Mouse (Mus musculus): ENCODE results near the gene Mb21d2.

Gene Mb21d2

DNA sequence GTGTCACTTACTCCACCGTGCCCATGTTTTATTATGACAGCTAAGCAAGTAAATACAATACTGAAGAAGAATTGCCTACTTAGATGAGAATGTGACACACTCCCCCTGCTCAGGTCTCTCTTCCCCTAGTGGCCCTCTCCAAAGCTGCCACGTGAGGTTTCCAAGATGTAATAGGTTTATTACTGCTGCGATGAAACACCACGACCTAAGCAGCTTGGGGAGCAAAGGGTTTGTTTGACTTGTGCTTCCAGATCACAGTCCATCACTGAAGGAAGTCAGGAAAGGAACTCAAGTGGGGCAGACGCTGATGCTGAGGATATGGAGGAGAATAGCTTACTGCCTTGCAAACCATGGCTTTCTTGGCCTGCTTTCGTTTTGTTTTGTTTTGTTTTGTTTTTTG lies 65.9 kb downstream of the Mb21d2 start:
- no peak for DNase-seq (ENCODE audit: low spot score)

DNA sequence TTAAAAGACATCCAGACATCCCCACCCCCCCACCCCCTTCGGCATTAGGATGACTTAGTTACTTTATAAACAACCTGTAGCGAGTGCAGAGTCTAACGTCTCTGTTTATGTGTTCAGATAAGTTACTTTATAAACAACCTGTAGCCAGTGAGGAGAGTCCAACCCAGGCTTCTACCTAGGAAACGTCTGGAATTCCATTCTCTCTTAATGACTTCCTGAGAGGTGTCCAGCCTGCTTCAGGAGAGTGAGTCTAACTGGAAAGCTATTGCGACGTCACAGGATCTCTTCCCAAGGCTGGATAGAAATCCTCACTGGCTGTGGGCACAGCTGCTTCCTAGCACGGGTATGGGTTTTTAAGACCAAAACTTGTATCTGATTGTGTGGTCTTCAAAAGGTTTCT lies 67.4 kb downstream of the Mb21d2 start:
- no peak for DNase-seq (ENCODE audit: low spot score)

DNA sequence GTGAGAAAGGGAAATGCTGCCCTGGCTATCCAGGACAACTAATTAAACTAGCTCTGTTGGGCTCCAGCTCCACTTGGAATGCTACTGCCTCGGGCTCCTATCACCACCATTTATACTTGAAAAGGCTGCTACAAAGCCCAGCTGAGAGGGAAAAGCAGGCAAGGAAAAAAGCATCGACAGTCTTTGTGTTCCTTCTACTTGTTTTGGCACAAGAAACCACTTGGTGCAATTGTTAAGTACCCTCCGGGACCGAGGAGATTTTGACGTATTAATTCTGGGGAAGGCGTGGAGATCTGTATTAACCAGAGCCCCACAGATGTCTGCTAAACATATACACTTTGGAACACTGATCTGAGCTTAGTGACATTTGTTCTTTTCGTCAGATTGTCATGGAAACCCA lies 69.8 kb downstream of the Mb21d2 start:
- no peak for DNase-seq (ENCODE audit: low spot score)

DNA sequence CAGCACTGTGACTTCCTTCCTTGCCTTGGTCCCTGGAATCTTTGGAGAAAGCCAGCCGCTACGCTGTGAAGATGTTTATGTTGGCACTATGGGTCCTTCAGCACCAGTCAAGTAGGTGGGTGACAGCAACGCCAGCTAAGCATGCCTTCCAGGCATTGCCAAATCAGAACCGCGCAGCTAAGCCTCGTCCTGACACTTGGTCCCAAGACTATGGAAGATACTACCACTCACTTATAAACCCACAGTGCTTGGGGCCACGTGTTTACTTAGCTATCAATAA lies 70.5 kb downstream of the Mb21d2 start:
- no peak for DNase-seq (ENCODE audit: low spot score)

DNA sequence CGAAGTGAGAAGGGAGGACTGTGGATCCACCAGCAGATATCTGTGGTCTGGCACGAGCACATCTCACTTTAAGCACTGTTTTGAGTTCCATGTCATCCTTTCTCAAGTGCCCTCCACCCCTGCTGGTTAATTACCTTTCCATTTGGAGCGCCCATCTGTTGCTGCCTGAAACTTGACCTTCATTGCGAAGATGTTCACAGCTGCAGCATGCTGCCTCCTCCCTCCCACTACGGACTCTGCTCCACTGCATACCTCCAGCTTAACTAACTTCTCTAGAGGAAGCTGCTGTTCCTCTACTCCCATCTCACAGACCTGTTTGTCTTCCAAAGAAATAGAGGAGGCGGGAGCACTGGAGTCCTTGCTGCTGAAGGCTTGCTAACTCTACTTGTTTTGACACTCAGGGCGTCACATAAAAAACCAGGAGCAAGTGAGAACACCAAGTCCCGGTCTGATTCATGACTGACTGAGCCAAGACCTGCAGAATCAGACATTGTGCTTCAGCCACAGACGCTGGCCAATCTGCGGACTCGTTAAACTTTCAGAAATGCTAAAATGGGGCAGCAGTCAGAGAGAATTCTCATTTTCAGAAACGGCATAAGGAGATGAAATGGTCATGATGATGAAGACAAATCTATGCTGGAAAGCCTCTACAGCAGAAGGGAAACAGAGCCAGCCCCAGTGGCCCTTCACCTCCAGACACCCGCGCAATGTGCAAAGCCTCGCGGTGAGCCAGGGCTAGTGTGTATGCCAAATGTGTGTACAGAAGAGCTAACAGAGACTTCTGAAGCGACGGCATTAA lies 71.1 kb downstream of the Mb21d2 start:
- no peak for DNase-seq (ENCODE audit: low spot score)

DNA sequence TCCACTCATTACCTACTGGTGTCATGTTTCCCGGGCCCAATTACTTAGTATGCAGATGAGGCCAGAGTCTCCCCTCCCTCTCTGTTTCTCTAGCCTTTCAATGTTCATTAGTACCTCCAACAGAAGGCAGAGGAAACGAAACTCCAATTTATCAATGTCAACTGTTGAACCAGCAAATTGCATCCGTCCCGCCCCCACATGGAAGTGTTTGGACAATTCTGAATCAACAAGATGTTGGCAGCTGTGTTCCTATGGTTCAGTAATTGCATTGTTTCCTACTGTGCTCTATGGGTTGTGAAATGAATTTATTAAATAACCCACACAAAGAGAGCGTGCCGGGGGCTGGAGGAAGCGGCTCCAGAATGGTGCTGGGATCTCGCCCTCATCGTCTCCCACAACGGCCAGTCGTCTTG lies 78.1 kb downstream of the Mb21d2 start:
- DNase-seq (ENCODE audit: low spot score), result no peak

DNA sequence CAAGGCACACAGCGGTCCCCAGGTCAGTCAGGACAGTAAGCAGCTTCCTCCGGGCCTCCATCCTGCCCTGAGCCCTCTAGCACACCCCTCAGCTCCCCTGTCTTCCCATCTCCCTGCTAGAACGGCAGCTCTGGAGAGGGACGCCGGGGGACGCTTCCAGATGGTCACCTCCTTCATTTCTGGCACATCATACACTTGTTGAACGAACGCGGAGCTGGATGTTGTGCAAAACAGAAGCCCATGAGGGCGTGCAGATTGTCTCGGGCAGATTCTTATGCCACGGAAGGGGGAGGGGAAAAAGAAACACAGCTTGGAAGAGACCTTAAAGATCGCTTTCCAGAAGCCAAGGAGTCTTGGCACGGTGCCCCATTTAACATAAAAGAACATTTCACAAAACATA lies 78.6 kb downstream of the Mb21d2 start:
- DNase-seq (ENCODE audit: low spot score), result no peak

DNA sequence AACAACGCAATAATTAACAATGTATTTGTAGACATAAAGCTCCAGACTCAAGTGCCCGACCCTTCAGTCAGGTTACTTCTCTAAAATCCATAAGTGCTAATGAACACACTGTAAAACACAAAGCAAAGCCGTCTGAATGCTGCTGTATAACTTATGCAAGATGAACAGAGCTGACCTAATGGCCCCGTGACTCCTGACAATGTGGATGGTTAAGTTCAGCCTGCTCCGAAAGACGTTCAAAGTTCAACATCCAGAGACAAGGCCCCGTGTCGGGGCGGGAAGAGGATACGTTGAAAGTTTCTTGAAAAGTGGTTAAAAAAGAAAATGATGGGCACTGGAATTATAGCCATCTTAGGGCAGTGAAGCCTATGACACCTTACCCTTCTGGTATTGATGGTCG lies 83.3 kb downstream of the Mb21d2 start:
- no peak for DNase-seq (ENCODE audit: low spot score)

DNA sequence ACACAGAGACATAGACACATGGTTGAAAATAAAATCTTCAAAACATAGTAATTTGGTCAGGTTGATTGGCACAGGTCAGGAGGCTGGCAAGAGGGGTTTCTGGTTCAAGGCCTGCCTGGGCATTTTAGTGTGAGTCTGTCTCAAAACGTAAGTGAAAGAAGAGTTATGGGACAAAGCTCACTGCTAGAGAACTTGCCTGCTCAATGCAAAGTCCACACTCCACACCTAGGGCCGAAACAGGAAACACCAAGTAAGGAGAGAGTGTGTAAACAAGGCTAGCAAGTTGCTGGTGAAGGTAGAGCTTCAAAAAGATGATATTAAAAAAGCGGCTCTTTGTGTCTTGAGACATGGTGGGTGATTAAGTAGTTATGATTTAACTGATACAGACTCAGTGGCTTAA lies 84.1 kb downstream of the Mb21d2 start:
- DNase-seq (ENCODE audit: low spot score), result no peak

DNA sequence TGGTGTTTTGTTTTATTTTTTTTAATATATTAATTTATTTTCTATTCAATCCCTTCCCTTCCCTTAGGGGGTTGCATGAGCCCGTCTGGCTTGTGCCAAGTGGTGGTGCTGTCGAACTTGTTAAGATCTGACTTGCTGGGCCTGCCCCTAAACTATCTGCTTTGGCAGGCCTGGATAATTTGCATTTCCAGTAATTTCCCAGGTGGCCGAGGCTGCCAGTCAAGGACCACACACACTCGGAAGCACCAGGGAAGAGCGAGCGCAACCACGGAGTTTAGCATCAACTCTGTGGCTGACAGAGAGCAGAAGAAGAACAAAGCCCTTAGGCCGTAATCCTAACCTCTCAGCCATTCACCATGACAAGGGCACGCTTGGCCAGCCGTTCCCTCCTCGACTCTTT lies 88.4 kb downstream of the Mb21d2 start:
- DNase-seq (ENCODE audit: low spot score), result no peak

DNA sequence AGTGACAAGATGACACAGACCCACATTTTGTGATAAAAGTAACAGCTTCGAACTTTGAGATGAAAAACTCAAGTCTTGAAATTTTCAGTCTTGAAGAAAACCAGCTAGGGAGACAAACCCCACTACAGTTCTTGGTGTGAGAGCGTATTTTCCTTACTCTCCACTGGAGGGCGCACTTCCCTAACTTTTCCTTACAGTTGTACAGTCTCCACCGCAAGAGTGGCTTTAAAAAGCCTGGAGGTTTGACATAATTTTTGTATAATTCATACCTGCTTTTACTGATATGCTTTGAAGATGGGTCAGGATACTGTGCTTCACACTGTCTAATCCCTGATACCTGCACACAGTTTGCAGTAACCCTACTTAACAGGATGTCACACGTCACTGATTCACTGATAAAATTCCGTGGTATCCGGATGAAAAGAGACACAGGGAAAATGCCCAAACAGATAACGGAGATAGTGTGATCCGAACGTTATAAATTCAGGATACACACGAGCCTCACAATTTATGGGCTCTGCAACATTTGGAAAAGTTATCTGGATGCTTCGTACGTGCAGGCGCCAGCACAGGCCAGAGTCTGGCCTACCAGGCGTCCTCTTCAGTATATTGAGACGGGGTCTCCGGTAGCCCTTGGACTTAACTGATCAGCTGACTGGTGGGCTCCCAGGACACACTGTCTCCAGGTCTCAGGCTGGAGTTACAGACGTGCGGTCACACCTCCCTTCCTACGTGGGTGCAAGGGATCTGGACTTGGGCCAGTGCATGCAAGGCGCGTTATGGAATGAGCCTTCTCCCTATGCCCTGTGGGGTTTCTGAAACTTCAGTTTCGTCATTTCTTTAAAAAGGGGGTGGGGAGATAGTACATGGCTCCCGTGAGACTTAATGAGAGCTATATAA lies 89.1 kb downstream of the Mb21d2 start:
- peak; percentile 34 for DNase-seq (ENCODE audit: low spot score)

DNA sequence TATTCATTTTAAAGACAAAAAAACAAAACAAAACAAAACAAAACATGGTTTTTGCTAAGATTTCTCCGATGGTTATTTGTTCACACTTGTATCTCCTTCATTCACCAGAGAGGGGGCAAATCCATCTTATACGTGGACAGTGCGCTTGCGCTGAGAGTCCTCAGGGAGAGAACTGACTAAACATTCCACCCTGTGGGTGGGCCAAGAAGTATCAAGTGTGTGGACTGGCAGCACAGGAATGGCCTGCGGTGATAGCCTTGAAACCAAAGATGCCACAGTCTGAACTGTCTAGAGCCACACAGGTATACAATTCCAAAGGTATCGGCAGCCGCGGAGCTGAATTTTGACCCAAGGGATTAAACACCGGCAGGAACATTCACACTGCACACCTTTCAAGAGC lies 89.9 kb downstream of the Mb21d2 start:
- no peak for DNase-seq (ENCODE audit: low spot score)

DNA sequence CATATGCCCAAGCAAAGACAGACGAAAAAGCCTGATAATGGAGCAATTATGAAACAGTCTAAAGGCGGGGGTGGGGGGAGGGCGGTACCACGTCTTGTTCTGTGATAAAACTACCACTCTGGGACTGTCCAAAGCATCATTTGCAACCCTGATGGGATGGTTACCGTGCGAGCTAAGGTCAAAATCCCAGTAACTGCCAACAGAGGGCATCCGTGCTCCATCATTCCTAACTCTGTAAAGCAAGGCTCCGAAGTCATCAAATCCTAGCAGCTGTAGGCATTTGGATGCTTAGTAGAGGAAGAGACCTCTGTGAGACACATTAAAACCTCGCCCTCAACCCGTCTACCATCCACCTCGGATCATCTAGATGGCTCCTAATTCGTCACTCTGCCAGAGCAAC lies 91.5 kb downstream of the Mb21d2 start:
- DNase-seq (ENCODE audit: low spot score), result no peak

DNA sequence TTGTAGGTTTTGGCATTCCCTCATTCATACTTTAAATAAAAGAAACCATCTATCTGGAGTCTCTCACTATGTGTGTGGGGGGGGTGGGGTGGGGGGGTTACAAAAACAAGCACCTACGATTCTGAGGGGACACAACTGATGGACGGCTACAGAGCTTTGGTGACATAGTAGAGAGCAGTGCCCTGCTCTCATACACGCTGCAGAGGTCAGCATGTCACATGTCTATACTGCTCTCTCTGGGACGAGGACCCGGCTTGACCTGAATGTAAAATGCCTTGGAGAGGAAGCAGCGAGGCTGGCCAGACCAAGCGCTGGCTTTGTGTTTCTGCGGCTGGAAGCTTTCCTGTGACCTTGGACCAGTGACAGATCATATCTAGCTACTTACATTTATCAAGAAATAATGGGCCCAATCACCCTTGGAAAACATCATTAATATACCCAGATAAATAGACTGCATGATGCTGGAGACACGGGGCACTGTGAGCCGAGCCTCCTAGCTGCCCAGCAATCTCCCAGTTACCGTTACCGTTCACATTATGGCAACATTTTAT lies 97.3 kb downstream of the Mb21d2 start:
- no peak for DNase-seq (ENCODE audit: low spot score)

DNA sequence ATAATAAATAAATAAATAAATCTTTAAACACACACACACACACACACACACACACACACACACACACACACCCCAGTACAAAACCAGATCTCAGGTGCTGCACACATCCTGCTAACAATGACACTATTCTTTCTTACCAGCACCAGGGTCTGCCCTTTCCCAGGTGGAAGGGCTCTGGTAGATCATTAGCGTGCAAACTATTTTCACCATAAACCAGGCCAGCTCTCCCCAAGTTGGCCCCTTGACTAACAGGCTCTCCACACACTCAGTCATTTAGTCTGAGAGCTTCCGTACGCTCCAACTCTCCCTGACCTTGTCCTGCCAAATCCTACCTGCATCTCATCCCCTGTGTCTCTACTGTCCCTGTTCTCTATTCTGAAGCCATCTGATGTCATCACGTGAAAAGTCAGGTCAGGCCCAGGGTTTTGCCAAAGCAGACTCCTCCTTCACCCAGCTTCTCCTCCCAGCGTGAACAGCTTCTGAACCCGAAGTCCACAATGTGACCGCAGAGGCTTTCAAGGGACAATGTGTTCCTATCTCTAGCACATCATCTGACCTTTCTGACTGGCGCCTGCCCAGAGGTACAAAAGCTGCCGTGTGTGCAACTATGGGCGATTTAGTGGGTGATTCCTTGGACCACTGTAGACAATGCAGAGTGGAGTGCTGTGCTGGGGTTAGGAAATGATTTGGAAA lies 100.1 kb downstream of the Mb21d2 start:
- DNase-seq (ENCODE audit: low spot score), result no peak

DNA sequence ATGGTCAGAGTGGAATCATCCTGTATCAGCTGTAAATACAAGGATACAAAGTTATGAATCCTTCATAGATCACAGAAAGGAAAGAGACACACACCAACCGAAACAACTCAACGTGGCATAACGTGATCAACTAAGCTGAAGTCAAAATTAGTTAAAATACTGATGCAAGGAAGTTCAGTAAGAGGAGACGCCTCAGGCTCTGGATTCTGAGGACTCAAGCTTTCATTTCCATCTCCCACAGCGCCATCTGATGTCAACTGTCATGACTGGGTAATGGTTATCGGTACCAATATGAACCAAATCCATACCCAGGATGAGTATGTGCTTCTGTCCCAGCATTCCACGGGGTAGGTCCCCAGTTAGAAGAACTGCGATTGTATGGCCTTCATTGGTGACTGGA lies 104.7 kb downstream of the Mb21d2 start:
- no peak for DNase-seq (ENCODE audit: low spot score)

DNA sequence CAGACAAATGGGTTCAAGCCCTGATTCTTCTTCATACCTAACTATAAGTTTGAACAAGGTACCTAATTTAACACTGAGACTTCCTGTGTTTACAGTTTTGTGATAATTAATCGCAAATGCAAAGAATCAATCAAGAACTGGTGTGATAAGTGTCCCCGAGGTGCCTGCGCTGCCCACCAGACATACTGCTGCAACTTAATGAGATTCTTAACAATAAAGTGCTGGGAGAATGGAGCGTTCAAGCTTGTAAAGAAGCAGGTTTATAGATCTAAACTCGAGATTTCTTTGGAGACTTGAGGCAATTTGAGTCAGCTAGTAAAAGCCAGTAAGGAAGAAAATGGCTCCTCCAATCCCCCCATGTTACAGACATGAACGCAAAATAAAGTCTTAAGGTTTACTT lies 107.7 kb downstream of the Mb21d2 start:
- DNase-seq (ENCODE audit: low spot score), result no peak

DNA sequence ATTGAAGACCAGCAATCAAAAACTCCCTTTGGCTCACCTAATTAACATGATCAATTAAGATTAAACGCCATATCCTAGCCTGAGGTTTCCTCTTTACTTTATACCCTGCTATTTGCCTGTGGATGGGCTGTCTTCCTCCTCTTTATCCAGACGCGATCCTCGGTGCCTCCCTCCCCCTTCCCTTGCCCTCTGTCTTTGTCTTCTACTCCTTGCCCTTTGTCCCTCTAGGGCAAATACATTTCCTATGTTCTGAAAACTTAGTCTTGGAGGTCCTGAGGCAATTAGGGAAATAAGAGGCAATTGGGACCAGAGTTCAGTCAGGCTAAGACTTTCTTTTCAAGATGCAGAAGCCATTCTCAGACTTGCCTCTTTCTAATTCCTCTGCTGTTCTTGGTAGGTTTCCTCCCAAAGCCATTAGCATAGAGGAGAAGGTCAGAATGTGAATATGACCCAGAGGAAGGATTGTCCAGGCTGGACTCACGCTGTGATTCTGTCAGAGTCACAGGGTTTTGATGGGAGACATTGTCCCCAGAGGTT lies 110.7 kb downstream of the Mb21d2 start:
- DNase-seq (ENCODE audit: low spot score), result no peak

DNA sequence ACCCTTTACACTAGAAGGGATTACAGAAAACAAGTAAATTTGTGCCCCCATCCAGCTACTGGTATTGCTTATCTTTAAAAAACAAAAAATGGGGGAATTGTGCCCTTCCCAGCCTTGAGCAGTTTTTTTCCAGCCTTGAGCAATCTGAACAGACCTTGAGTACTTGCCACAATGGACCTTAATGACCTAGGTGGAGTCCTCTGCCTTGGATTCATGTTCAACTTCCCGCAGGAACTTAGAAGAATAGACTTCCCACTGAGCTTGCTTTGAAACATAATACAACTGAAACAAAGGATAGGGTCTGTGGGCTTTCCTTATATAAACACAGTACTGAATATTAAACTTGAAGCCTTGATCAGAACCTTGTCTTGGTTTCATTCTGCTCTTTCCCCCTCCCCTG lies 116.2 kb downstream of the Mb21d2 start:
- DNase-seq (ENCODE audit: low spot score), result no peak

DNA sequence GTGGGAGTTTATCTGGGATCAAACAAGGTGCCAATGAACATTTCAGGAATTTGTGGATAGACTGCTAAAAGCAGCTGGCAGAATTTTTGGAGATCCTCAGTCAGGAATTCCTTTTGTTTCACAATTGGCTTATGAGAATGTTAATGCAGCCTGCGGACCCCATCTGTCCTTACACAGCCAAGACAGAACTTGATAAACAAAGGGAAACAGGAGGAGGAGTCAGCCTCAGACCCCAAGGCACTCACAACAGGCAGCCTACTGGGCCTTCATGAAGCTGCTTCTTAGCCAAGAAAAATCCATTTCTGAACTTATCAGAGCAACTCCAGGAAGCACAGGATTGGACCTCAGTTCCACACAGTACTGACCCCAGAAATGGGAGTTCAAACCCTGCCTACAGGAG lies 120.4 kb downstream of the Mb21d2 start:
- no peak for DNase-seq (ENCODE audit: low spot score)

DNA sequence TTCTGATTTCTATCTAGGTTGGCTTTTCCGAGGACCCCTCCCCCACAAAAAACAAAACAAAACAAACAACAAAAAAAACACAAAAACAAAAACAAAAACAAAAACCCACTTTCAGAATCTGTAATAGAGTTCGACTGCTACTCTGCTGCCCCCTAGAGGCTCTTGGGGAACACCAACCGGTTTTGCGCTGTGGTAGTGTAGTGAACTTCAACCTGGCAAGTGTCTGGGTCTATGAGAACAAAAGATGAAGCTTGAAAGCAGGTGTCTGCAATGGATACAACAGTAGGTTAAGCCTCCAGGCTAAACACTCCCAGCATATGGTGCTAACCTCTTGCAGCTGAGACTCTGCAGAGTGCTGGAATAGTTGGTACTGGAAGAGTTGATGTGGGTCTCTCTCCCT lies 136.4 kb downstream of the Mb21d2 start:
- DNase-seq (ENCODE audit: low spot score), result peak; percentile 4
